Mouse (Mus musculus): ENCODE results near the gene Olfr1325. TPM values are rescaled to one million over a fixed set of nuclear protein-coding genes. Genes with fewer than 3 reads are reported as not detected.
"Not testable (repeated sequence)": the region's sequence is repeated elsewhere in the genome, so short reads cannot be mapped to it uniquely, and the experiment has no call there.

Olfr1325 gene
- polyA plus RNA-seq (2015; fragmentation: Nextera tagmentation; extraction: Ambion mirVana) = not detected in 2 replicates

- WGBS (ENCODE audit: insufficient replicate concordance) = 65% methylated on average over 2 of the region's 2 CpGs
- Histone ChIP-seq H3K4me1 (replicated peaks) (no peaks in the 10 kb centered on the region), H3K36me3 (replicated peaks) (no peaks in the 10 kb centered on the region), H3K27ac (replicated peaks) (no peak within 1 kb of the TSS), H3K4me3 (replicated peaks) (no peak within 1 kb of the TSS), H3K27me3 (no peaks in the 10 kb centered on the region), H3K9me3 (replicated peaks) (no peaks in the 10 kb centered on the region), H3K9ac (no peak within 1 kb of the TSS), H3K4me2 (no peak within 1 kb of the TSS)
- no peak for ATAC-seq (ENCODE audit: insufficient read depth)
Observed at GRCm38 (mm10) chrX:74592379-74592778, at the start of gene Olfr1325. TSS of gene Olfr1325 (plus strand) at chrX:74592679.

- Histone ChIP-seq H3K9me3 (replicated peaks) (no peaks in the 10 kb centered on the region), H3K27ac (replicated peaks) (no peak within 1 kb of the TSS), H3K9ac (no peak within 1 kb of the TSS), H3K4me3 (replicated peaks) (no peak within 1 kb of the TSS), H3K36me3 (replicated peaks) (no peaks in the 10 kb centered on the region), H3K4me2 (no peak within 1 kb of the TSS), H3K27me3 (no peaks in the 10 kb centered on the region), H3K4me1 (replicated peaks) (no peaks in the 10 kb centered on the region)
- ATAC-seq (ENCODE audit: insufficient read depth) = no peak
Observed at GRCm38 (mm10) chrX:74574788-74575187, 17.7 kb upstream of the Olfr1325 start, which contains the start of gene Olfr1326-ps1. TSS of gene Olfr1326-ps1 (minus strand) at chrX:74574888.

GRCm38 (mm10) chrX:74645466-74646323, 53.2 kb downstream of the Olfr1325 start, which contains the start of gene Gm5640:
TSS of gene Gm5640 (minus strand) at chrX:74645635.
- H3K4me1 ChIP-seq (replicated peaks); H3K27ac ChIP-seq (replicated peaks); ATAC-seq (ENCODE audit: insufficient read depth); H3K4me3 ChIP-seq (replicated peaks); H3K9ac ChIP-seq; H3K27me3 ChIP-seq; H3K9me3 ChIP-seq (replicated peaks); H3K36me3 ChIP-seq (replicated peaks); H3K4me2 ChIP-seq: not testable (repeated sequence)
- 20% methylated on average over 3 of the region's 5 CpGs for WGBS (ENCODE audit: insufficient replicate concordance)

- not testable (repeated sequence) for H3K4me3 ChIP-seq (replicated peaks); H3K9me3 ChIP-seq (replicated peaks); H3K27me3 ChIP-seq; H3K9ac ChIP-seq; H3K4me2 ChIP-seq; H3K27ac ChIP-seq (replicated peaks); H3K36me3 ChIP-seq (replicated peaks); ATAC-seq (ENCODE audit: insufficient read depth); H3K4me1 ChIP-seq (replicated peaks)
- WGBS (ENCODE audit: insufficient replicate concordance) = no CpG with 5 or more reads among the region's 1 CpGs
Observed at GRCm38 (mm10) chrX:74646393-74646792, 53.9 kb downstream of the Olfr1325 start.

Other genes with a start within 250 kb of the Olfr1325 start
- 34.6 and 43.0 TPM in 2 replicates for gene Lage3, start 239.1 kb upstream of the Olfr1325 start, polyA plus RNA-seq (2015; fragmentation: Nextera tagmentation; extraction: Ambion mirVana)
- 37.3 and 38.8 TPM in 2 replicates for gene Ubl4a, start 219.5 kb upstream of the Olfr1325 start, polyA plus RNA-seq (2015; fragmentation: Nextera tagmentation; extraction: Ambion mirVana)
- 6.1 and 6.5 TPM in 2 replicates for gene Slc10a3, start 219.3 kb upstream of the Olfr1325 start, polyA plus RNA-seq (2015; fragmentation: Nextera tagmentation; extraction: Ambion mirVana)
- gene Fam3a, start 199.4 kb upstream of the Olfr1325 start, polyA plus RNA-seq (2015; fragmentation: Nextera tagmentation; extraction: Ambion mirVana) = 11.0 and 12.0 TPM in 2 replicates
- gene Ikbkg, start 199.4 kb upstream of the Olfr1325 start, polyA plus RNA-seq (2015; fragmentation: Nextera tagmentation; extraction: Ambion mirVana) = 21.5 and 26.2 TPM in 2 replicates
- gene G6pdx, start 163.5 kb upstream of the Olfr1325 start, polyA plus RNA-seq (2015; fragmentation: Nextera tagmentation; extraction: Ambion mirVana) = 46.1 and 48.9 TPM in 2 replicates
- not detected in 2 replicates for gene Gm6880, start 111.3 kb upstream of the Olfr1325 start, polyA plus RNA-seq (2015; fragmentation: Nextera tagmentation; extraction: Ambion mirVana)
- not detected in 2 replicates for gene Olfr1326-ps1, start 17.8 kb upstream of the Olfr1325 start, polyA plus RNA-seq (2015; fragmentation: Nextera tagmentation; extraction: Ambion mirVana)
- not detected in 2 replicates for gene Gm5640, start 53.0 kb downstream of the Olfr1325 start, polyA plus RNA-seq (2015; fragmentation: Nextera tagmentation; extraction: Ambion mirVana)
- gene Gm6890, start 148.2 kb downstream of the Olfr1325 start, polyA plus RNA-seq (2015; fragmentation: Nextera tagmentation; extraction: Ambion mirVana) = not detected in 2 replicates
- gene Gm5936, start 244.5 kb downstream of the Olfr1325 start, polyA plus RNA-seq (2015; fragmentation: Nextera tagmentation; extraction: Ambion mirVana) = not detected in 2 replicates